Mouse (Mus musculus) neural tube, postnatal 0 days (tissue): Measurements from ENCODE around the gene Fam117b. TPM values are rescaled to one million over a fixed set of nuclear protein-coding genes. Genes with fewer than 3 reads are reported as not detected.

Experiments used
- polyA plus RNA-seq: library from polyadenylated mRNA; unstranded; fragments of >200 nt; fragmentation: Nextera tagmentation; extraction: Ambion mirVana; gene quantifications from 2 replicates; pipeline ENCODE4 v1.2.1, GENCODE M21; 2015

Gene Fam117b
- 25.9 and 26.9 TPM in 2 replicates for polyA plus RNA-seq

DNA sequence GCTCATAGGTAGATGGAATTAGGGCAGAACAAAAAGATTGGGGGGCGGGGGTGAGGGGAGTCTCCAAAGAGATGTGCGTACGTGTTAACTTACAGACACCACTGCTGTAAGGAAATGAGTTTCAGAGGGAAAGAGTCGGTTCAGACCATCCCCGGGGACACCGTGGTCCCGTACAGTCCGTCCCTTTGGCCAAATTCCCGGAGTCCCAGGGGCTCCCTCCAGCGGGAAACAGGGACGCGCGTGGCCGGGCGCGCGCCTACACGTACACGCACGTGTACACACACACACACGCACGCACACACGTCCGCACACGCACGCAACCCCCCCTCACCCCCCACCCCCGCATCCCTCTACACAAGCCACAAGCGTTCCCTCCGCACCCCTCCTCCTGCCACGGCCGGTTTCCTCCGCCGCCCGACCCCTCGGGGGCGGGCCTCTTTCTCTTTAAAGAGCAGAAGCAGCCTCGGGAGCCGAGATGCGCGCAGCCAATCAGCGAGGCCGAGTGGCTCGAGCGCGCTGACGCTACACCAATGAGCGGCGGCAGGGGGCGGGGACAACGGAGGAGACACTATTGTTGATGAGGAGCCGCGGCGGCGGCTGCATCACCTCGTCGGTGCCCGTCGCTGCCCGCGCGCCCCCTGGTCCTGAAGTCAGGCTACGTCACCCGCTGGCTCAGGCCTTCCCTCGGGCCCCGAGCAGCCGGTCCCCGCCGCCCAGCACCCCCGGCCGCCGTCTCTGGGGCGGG is at the start of gene Fam117b:
Gene Fam117b (plus strand): TSS at position 594 of the 745 bp plus-strand sequence.

Other genes starting within 250 kb of the Fam117b start
- gene Sumo1, start 242.2 kb upstream of the Fam117b start, polyA plus RNA-seq = 276 and 306 TPM in 2 replicates
- gene Nop58, start 228.0 kb upstream of the Fam117b start, polyA plus RNA-seq = 114 and 128 TPM in 2 replicates
- gene Bmpr2, start 149.6 kb upstream of the Fam117b start, polyA plus RNA-seq = 10.5 and 11.5 TPM in 2 replicates
- gene Ica1l, start 130.2 kb downstream of the Fam117b start, polyA plus RNA-seq = 53.9 and 59.0 TPM in 2 replicates
- gene Carf, start 185.2 kb downstream of the Fam117b start, polyA plus RNA-seq = 6.7 and 7.0 TPM in 2 replicates
- 46.0 and 46.6 TPM in 2 replicates for gene Wdr12, start 185.6 kb downstream of the Fam117b start, polyA plus RNA-seq